Mouse (Mus musculus) forebrain, embryonic 14.5 days (tissue): Measurements from ENCODE around the gene Lrp10. TPM values are rescaled to one million over a fixed set of nuclear protein-coding genes. Genes with fewer than 3 reads are reported as not detected.
A peak's percentile ranks its signal among the peaks of the same experiment; 100 is the strongest.

ENCODE experiments used
- ATAC-seq: fragments of 200-750 bp; cut with Nextera tagmentation; 2 replicates; pipeline ENCODE4 v1.8.0; 2017; ENCODE audit warnings: mild to moderate bottlenecking, moderate library complexity
- DNase-seq: peaks from one replicate; pipeline ENCODE4 v3.0.0-alpha.2; 2015; ENCODE audit warnings: low spot score
- H3K27ac ChIP-seq: fragments of 300-500 bp; sonication (generic); 2 replicates; pipeline ENCODE4 v1.5.1; 2014; ENCODE audit warnings: low read depth, mild to moderate bottlenecking, control low read depth, low read length, moderate library complexity
- H3K27me3 ChIP-seq: fragments of 300-500 bp; sonication (generic); replicated peaks from 2 replicates; pipeline ENCODE4 v1.6.1; 2014; ENCODE audit warnings: low read length, control low read depth, mixed read lengths; ENCODE audit not compliant: control insufficient read depth, insufficient read depth
- H3K36me3 ChIP-seq: fragments of 300-500 bp; sonication (generic); 2 replicates; pipeline ENCODE4 v1.6.1; 2014; ENCODE audit warnings: low read length, control low read depth; ENCODE audit not compliant: control insufficient read depth, insufficient read depth
- H3K4me1 ChIP-seq: fragments of 300-500 bp; sonication (generic); 2 replicates; pipeline ENCODE4 v1.6.1; 2014; ENCODE audit warnings: antibody characterized with exemption, low read length, control low read depth; ENCODE audit not compliant: control insufficient read depth, insufficient read depth
- H3K4me2 ChIP-seq: fragments of 300-500 bp; sonication (generic); 2 replicates; pipeline ENCODE4 v1.6.1; 2014; ENCODE audit warnings: mild to moderate bottlenecking, control low read depth, low read length
- H3K4me3 ChIP-seq: fragments of 300-500 bp; sonication (generic); 2 replicates; pipeline ENCODE4 v1.5.1; 2014; ENCODE audit warnings: low read depth, low read length, control low read depth
- H3K9ac ChIP-seq: fragments of 300-500 bp; sonication (generic); 2 replicates; pipeline ENCODE4 v1.6.1; 2014; ENCODE audit warnings: mild to moderate bottlenecking, low read length, control low read depth, moderate library complexity
- H3K9me3 ChIP-seq: fragments of 300-500 bp; sonication (generic); replicated peaks from 2 replicates; pipeline ENCODE4 v1.6.1; 2016; ENCODE audit warnings: low read length, control low read depth, mixed read lengths; ENCODE audit not compliant: control insufficient read depth
- WGBS: fragments of 180-500 bp; shearing (Covaris S2); extraction: QIAGEN DNeasy Blood & Tissue Kit; methylation state at CpG from one replicate; pipeline ENCODE4 v1.1.7; 2014; 5-methylcytosine and 5-hydroxymethylcytosine counted together
- polyA plus RNA-seq: library from polyadenylated mRNA; unstranded; fragments of >200 nt; fragmentation: Nextera tagmentation; extraction: Ambion mirVana; gene quantifications from 2 replicates; pipeline ENCODE4 v1.2.1, GENCODE M21; 2014

Lrp10 gene
- polyA plus RNA-seq, 1 experiment from 2014 or later = 19.2 TPM

DNA sequence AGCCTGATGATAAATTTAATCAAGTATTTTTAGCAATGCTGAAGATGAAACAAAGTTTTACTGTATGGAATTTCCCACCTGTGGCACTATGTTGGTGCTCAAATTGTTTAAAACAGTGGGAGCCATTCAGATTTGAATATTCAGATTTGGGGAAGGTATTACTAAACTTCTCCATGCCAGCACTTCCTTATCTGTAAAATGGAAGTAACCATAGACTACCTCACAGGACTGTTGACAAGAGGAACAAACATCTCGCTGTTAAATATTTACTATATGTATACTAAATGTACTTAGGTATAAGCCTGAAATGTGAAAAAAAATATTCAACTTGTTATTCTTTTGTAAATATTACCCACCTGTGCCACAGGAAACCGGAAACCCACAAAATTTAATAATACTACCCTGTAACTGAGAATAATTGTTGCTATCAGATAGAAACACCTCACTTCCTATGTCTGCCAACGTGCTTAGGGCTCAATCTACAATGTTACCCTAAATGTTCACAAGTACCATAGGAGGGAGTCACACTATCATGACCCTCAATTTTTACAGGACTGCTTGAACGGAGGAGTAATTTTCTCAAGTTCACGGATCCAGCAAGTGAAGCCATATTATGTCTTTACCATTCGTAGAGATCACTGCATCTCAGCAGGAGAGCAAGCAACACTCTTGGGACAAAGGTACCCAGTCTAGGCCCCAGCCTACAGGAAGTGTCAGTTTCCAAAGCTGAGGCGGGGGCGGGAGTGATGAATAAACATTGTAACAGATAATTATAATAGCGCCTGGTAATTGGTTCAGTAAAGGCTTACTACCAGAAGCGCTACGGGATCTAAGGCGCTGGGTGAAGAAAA, 604 bp upstream of the Lrp10 start:
- WGBS = 15% methylated on average over 12 of the region's 12 CpGs
- peaks cover 12% of the 10 kb centered on the region for H3K36me3 ChIP-seq
- H3K4me3 ChIP-seq = peak overlapping the region; percentile 82
- ATAC-seq (peak; percentile 49), DNase-seq (no peak)
- no peaks in the 10 kb centered on the region for H3K27me3 ChIP-seq
- no peaks in the 10 kb centered on the region; the same call in 1 of the 2 replicates for H3K4me1 ChIP-seq
- H3K9ac ChIP-seq = peak overlapping the region; percentile 78
- peak overlapping the region; percentile 85 for H3K4me2 ChIP-seq
- H3K27ac ChIP-seq = peak overlapping the region; percentile 70
- H3K9me3 ChIP-seq = no peaks in the 10 kb centered on the region

DNA sequence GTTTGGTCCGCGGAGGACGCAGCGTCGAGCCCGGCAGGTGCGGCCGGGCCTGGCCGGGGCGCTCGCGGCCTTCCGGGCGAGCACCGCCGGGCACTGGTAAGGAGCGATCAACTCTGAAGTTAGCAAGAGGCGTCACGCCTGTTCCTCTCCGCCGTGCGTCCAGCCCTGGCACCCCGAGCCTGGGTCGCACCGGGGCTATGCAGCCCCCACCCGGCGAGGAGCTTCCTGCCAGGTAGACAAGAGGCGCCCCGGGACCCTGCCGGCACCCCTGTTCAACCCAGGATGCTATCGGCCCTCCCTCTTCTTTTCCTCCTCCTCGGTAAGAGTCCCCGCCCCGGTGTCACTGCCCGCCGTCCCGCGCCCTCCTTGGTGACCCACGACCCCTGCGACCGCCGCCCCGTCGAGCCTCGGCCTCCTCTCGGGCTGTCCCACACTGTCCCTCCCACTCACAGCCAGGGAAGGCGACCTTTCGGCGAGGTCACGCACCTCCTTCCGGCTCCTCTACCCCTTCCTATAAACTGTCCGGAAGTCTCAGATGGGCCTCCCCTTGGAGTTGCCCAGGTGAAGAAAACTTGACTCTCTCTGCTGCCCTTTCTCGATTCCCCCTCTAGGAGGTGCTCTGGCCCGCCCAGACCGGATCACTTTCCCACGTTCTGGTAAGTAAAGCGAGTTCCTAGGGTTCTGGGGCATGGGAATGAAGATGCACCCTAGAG, 512 bp downstream of the Lrp10 start:
- no peaks in the 10 kb centered on the region for H3K9me3 ChIP-seq
- ATAC-seq (peak; percentile 75), DNase-seq (peak; percentile 62)
- no peaks in the 10 kb centered on the region for H3K27me3 ChIP-seq
- peaks cover 23% of the 10 kb centered on the region for H3K36me3 ChIP-seq
- peak overlapping the region; percentile 70 for H3K27ac ChIP-seq
- no peaks in the 10 kb centered on the region; the same call in 1 of the 2 replicates for H3K4me1 ChIP-seq
- H3K9ac ChIP-seq = peak overlapping the region; percentile 78
- WGBS = under 1% methylated on average over 51 of the region's 57 CpGs
- H3K4me2 ChIP-seq = peak overlapping the region; percentile 85
- peak overlapping the region; percentile 82 for H3K4me3 ChIP-seq

DNA sequence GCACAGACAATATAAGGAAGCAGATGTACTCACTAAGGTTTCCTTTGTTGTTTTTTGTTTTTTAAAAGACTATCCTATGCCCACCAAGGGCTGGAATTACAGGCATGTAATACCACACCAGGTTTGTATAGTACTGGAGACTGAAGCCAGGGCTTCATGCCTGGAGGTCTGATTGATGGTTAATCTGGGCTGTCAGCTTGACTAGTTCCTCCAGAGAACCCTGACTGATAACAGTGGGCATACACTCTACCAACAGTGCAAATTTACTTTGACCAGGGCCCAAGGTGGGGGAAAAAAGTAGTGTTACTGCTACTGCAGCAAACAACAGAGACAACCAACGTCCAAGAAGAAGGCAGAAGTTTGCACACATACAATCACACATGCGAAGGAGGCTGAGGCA, 7.5 kb downstream of the Lrp10 start:
- Histone ChIP-seq H3K4me3 (no peak overlapping the region), H3K4me2 (no peak overlapping the region), H3K27me3 (no peaks in the 10 kb centered on the region), H3K36me3 (peaks cover 33% of the 10 kb centered on the region), H3K27ac (no peak overlapping the region), H3K9ac (no peak overlapping the region), H3K9me3 (no peaks in the 10 kb centered on the region), H3K4me1 (peaks cover 12% of the 10 kb centered on the region)
- ATAC-seq (no peak), DNase-seq (no peak)
- 90% methylated on average over 2 of the region's 2 CpGs for WGBS

DNA sequence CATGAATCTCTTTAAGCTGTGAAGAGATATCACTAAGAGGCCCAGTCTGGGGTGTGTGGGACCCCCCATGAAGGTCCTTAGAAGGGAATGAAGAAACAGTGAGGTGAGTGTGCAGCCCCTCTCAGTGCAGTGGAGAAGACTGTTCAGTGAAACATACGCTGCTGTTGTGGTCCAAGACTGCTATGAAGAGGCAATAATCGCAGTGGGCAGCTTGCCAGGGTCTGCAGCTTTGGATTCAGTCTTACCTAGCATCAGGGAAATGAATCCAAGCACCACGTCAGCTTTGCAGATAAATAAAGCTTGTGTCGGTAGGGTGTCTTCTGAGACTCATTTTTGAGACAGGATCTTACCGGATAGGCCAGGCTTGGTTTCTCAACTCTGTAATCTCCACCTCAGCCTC, 8.7 kb downstream of the Lrp10 start:
- H3K9ac ChIP-seq = no peak overlapping the region
- H3K4me1 ChIP-seq = peaks cover 21% of the 10 kb centered on the region
- no peak for ATAC-seq
- no peak overlapping the region for H3K4me2 ChIP-seq
- H3K27ac ChIP-seq = peak overlapping the region; percentile 4; the same call in 1 of the 2 replicates
- H3K9me3 ChIP-seq = no peaks in the 10 kb centered on the region
- WGBS = 45% methylated on average over 5 of the region's 5 CpGs
- no peak overlapping the region for H3K4me3 ChIP-seq
- H3K27me3 ChIP-seq = no peaks in the 10 kb centered on the region
- peaks cover 28% of the 10 kb centered on the region for H3K36me3 ChIP-seq
- peak; percentile 68 for DNase-seq

DNA sequence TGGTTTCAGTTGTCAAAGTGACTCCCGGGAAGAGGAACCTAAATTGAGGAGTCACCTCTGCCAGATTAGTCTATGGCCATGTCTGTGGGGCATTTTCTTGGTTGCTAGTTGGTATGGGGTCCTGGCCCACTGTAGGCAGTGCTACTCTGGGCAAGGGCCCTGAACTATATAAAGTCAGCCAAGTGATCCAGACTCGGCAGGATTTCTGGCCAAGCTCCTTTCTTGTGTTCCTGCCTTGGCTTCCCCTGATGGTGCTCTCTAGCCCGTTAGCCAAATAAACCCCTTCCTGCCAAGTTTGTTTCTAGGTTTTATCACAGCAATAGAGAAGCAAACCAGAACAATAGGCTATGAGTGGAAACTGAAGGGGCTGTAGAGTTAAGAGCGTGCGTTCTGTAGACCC, 10.8 kb downstream of the Lrp10 start:
- DNase-seq (no peak), ATAC-seq (no peak)
- H3K27me3 ChIP-seq = peaks cover 10% of the 10 kb centered on the region; the same call in 1 of the 2 replicates
- H3K4me2 ChIP-seq = no peak overlapping the region
- no peak overlapping the region for H3K4me3 ChIP-seq
- no peak overlapping the region for H3K27ac ChIP-seq
- no peak overlapping the region for H3K9ac ChIP-seq
- H3K9me3 ChIP-seq = no peaks in the 10 kb centered on the region
- H3K4me1 ChIP-seq = peaks cover 26% of the 10 kb centered on the region
- H3K36me3 ChIP-seq = peaks cover 7% of the 10 kb centered on the region
- 72% methylated on average over 5 of the region's 5 CpGs for WGBS

DNA sequence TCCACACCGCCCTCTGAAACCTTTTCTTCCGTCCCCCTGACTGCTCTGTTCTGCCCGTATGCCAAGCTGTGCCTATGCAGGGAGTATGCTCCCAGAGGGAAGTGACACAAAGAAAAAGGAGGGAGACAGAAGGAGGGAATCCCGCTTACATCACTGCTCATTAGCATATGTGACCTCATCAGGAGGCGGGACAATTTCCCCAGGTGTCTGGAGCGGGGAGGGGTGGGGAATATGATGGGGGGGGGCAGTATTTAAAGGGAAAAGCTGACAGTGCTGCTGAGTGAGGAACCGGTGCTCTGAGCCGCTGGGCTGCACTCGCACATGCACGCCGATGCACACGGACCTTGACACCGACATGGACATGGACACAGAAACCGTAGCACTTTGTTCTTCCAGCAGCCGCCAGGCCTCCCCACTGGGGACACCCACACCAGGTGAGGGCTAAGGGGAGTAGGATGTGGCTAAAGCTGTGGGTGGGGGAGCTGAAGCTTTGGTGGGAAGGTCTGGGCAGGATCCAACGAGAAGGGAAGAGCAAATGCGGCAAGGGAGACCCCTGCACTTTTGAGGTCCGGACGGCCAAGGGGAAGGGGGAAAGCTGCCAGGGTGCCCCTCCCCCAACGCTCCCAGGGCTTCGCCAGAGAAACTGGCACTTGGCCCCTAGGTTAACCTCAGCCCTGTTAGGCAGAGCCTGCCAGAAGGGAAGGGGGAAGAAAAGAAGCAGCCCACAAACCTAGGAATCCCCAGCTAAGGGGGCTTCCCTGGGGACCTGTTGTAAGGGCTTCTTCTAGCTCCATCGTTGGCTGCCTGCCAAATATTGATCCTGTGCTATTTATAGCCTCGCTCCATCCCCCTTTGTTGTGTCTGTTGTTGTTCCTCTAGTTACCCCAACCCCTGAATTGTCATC, 12.3 kb downstream of the Lrp10 start, which contains the start of gene Rem2:
TSS of gene Rem2 (plus strand) at position 160 of the 904 bp plus-strand sequence.
- ATAC-seq (peak; percentile 93), DNase-seq (peak; percentile 95)
- Histone ChIP-seq H3K4me3 (peak within 1 kb of the TSS; percentile 45), H3K36me3 (no peaks in the 10 kb centered on the region), H3K27me3 (peaks cover 10% of the 10 kb centered on the region), H3K9ac (peak within 1 kb of the TSS; percentile 72), H3K4me2 (peak within 1 kb of the TSS; percentile 87), H3K4me1 (peaks cover 26% of the 10 kb centered on the region), H3K9me3 (no peaks in the 10 kb centered on the region), H3K27ac (peak within 1 kb of the TSS; percentile 82)
- under 1% methylated on average over 23 of the region's 23 CpGs for WGBS

DNA sequence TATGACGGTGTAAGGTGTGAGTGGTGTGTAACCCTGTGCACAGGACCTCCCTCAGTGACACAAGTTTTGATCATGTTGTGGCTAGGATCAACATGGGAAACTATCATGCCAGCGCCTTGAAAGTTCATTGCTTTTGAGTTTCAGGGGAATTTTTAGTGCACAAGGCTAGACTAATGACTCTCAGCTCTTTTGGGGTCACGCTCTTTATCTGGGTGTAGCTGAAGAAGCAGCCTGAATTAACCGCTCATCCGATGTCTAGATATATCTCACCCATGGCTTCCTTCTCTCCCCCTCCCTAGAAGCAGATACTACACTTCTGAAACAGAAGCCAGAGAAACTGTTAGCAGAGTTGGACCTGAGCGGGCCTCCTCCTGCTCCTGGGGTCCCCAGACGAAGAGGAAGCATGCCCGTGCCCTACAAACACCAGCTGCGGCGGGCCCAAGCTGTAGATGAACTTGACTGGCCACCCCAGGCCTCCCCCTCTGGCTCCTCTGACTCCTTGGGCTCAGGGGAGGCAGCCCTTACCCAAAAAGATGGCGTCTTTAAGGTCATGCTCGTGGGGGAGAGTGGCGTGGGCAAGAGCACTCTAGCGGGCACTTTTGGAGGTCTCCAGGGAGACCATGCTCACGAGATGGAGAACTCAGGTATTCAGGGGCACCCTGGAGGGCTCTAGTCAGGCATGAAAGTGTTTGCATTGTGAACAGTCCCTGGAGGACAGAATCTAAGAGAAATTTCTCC, 13.4 kb downstream of the Lrp10 start:
- DNase-seq (no peak), ATAC-seq (no peak)
- no peaks in the 10 kb centered on the region for H3K9me3 ChIP-seq
- H3K27ac ChIP-seq = no peak overlapping the region
- H3K4me2 ChIP-seq = peak overlapping the region; percentile 87
- 0 out of 2 replicates have a peak overlapping the region, but pooled peaks have one; percentile 72 for H3K9ac ChIP-seq
- peaks cover 10% of the 10 kb centered on the region for H3K27me3 ChIP-seq
- H3K4me3 ChIP-seq = peak overlapping the region; percentile 45
- H3K36me3 ChIP-seq = no peaks in the 10 kb centered on the region
- WGBS = 71% methylated on average over 15 of the region's 15 CpGs
- peaks cover 26% of the 10 kb centered on the region for H3K4me1 ChIP-seq

DNA sequence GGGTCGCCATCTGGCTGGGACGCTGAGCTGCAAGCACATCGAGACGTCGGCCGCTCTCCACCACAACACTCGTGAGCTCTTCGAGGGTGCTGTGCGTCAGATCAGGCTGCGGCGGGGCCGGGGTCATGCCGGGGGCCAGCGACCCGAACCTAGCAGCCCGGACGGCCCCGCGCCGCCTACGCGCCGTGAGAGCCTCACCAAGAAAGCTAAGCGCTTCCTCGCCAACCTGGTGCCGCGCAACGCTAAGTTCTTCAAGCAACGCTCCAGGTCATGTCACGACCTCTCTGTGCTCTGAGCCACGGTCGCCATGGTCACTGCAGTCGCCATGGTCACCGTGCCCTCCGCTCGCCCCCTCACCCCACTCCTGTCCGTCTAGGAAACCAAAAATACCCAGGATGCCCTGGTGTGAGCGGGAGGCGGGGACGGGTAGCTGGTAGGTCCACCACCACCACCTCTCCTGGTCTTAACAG, 15.5 kb downstream of the Lrp10 start:
- H3K9me3 ChIP-seq = no peaks in the 10 kb centered on the region
- H3K36me3 ChIP-seq = no peaks in the 10 kb centered on the region
- ATAC-seq (no peak), DNase-seq (no peak)
- H3K9ac ChIP-seq = peak overlapping the region; percentile 50
- peak overlapping the region; percentile 49 for H3K4me2 ChIP-seq
- peaks cover 26% of the 10 kb centered on the region for H3K4me1 ChIP-seq
- peaks cover 10% of the 10 kb centered on the region for H3K27me3 ChIP-seq
- peak overlapping the region; percentile 17 for H3K4me3 ChIP-seq
- 2% methylated on average over 40 of the region's 40 CpGs for WGBS
- no peak overlapping the region for H3K27ac ChIP-seq
